Mouse (Mus musculus) bone marrow, adult 2 months (tissue): Measurements from ENCODE around the gene Lipm.

Experiments used
- CTCF ChIP-seq: fragments of 200-500 bp; IDR thresholded peaks from 2 replicates; pipeline ENCODE4 v1.5.1; 2011; ENCODE audit warnings: low read length, control low read depth; ENCODE audit not compliant: control insufficient read depth, insufficient read depth
- POLR2A ChIP-seq: fragments of 200-500 bp; IDR thresholded peaks from 2 replicates; pipeline ENCODE4 v1.6.1; 2011; ENCODE audit warnings: low read depth, mild to moderate bottlenecking, control low read depth, low read length, borderline replicate concordance; ENCODE audit not compliant: control insufficient read depth

DNA sequence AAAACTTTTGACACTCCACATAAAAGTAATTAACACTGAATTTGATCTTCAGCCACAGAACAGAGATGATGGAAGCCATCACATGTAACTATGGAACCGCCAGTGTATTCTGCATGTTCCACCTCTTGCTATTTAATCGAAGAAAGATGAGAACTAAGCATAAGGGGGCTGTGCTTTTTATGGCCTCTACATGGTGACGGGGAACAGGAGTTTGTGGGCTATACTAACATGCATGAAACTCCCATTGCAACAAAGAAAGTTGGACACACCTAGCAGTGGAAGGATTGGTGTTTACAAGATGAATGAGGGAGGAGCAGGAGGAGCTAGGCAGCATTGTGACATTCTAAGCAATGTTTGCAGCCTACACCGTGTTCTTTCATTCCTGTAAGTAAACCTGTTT, at the start of gene Lipm:
- TF ChIP-seq CTCF (no peak), POLR2A (no peak)
